Mouse (Mus musculus) layer of hippocampus, adult 8-10 months (tissue): Measurements from ENCODE around the gene Dcaf1. TPM values are rescaled to one million over a fixed set of nuclear protein-coding genes. Genes with fewer than 3 reads are reported as not detected.

ENCODE experiments used
- DNase-seq, 2 experiments: peaks; one replicate each; pipeline ENCODE4 v3.0.0; 2022; ENCODE audit warnings: low spot score in 2 of 2
- total RNA-seq, 4 experiments: library from RNA; stranded (reverse); gene quantifications; 2 replicates each; pipeline ENCODE4 v1.2.4; 2022

The Dcaf1 gene
- total RNA-seq, result 10 to 100 TPM; 30.4 to 35.2 (median 32.7) TPM

- DNase-seq, result peak; percentile 91 to 94
These were observed at the start of gene Dcaf1 for GRCm38 (mm10) chr9:106821618-106822380. TSS of gene Dcaf1 (plus strand) at chr9:106821874.

- no peak for DNase-seq
These were observed 45.6 kb upstream of the Dcaf1 start for GRCm38 (mm10) chr9:106776116-106776515.

GRCm38 (mm10) chr9:106777423-106777822 is 44.3 kb upstream of the Dcaf1 start:
- DNase-seq, result no peak

GRCm38 (mm10) chr9:106778319-106778718 is 43.4 kb upstream of the Dcaf1 start:
- no peak for DNase-seq

GRCm38 (mm10) chr9:106780086-106780485 is 41.6 kb upstream of the Dcaf1 start:
- no peak for DNase-seq

- no peak for DNase-seq
These were observed 38.1 kb upstream of the Dcaf1 start for GRCm38 (mm10) chr9:106783554-106783953.

GRCm38 (mm10) chr9:106785206-106785605 is 36.5 kb upstream of the Dcaf1 start:
- DNase-seq, result no peak

GRCm38 (mm10) chr9:106787979-106788811 is 33.5 kb upstream of the Dcaf1 start:
- DNase-seq, result no peak

GRCm38 (mm10) chr9:106788812-106789321 is 32.8 kb upstream of the Dcaf1 start, which contains the start of gene Rad54l2:
TSS of gene Rad54l2 (minus strand) at chr9:106789194.
- peak; percentile 49 to 81 for DNase-seq

GRCm38 (mm10) chr9:106789363-106789762 is 32.3 kb upstream of the Dcaf1 start:
- DNase-seq, result no peak

GRCm38 (mm10) chr9:106790831-106791230 is 30.8 kb upstream of the Dcaf1 start:
- DNase-seq, result no peak

- no peak for DNase-seq
These were observed 15.2 kb upstream of the Dcaf1 start for GRCm38 (mm10) chr9:106806503-106806902.

- DNase-seq, result no peak
These were observed 3.5 kb upstream of the Dcaf1 start for GRCm38 (mm10) chr9:106818191-106818590.

GRCm38 (mm10) chr9:106819201-106819600 is 2.5 kb upstream of the Dcaf1 start:
- DNase-seq, result no peak

- DNase-seq, result no peak
These were observed 540 bp upstream of the Dcaf1 start for GRCm38 (mm10) chr9:106821050-106821617.

GRCm38 (mm10) chr9:106822381-106823104 is 869 bp downstream of the Dcaf1 start:
- DNase-seq, result peak; percentile 57 to 63

GRCm38 (mm10) chr9:106840569-106840968 is 18.9 kb downstream of the Dcaf1 start:
- DNase-seq, result no peak

GRCm38 (mm10) chr9:106842800-106843199 is 21.1 kb downstream of the Dcaf1 start:
- DNase-seq, result no peak

GRCm38 (mm10) chr9:106856664-106857063 is 35.0 kb downstream of the Dcaf1 start:
- DNase-seq, result no peak

GRCm38 (mm10) chr9:106858036-106858435 is 36.4 kb downstream of the Dcaf1 start:
- no peak for DNase-seq

GRCm38 (mm10) chr9:106874216-106874615 is 52.5 kb downstream of the Dcaf1 start:
- no peak for DNase-seq
